Mouse (Mus musculus) MEL (cell line): ENCODE results near the gene Gsta4. TPM values are rescaled to one million over a fixed set of nuclear protein-coding genes. Genes with fewer than 3 reads are reported as not detected.

ENCODE experiments used
- DNase-seq: peaks from one replicate; pipeline ENCODE4 v3.0.0; 2011; ENCODE audit warnings: low read depth, low spot score
- H3K27ac ChIP-seq: 2 replicates; pipeline ENCODE4 v1.5.1; 2012; ENCODE audit warnings: low read depth, mild to moderate bottlenecking, control low read depth, low read length, moderate library complexity; ENCODE audit not compliant: control insufficient read depth
- H3K27me3 ChIP-seq, 2 experiments: fragments of 150-350 bp in 1 of 2; sonication (generic) in 1 of 2; 2 replicates each; pipeline ENCODE4 v1.6.1; 2012; ENCODE audit warnings: low read length in 2 of 2, mild to moderate bottlenecking in 2 of 2, improper control_type of control experiment in 1 of 2, moderate library complexity in 1 of 2; ENCODE audit not compliant: insufficient read depth in 2 of 2, control insufficient read depth in 1 of 2
- H3K36me3 ChIP-seq, 2 experiments: 2 replicates each; pipeline ENCODE4 v1.6.1; 2012 to 2014; ENCODE audit warnings: low read length in 2 of 2, improper control_type of control experiment in 1 of 2, inconsistent platforms in 1 of 2, mild to moderate bottlenecking in 1 of 2; ENCODE audit not compliant: insufficient read depth in 2 of 2, control insufficient read depth in 1 of 2
- H3K4me1 ChIP-seq, 2 experiments: fragments of 150-350 bp in 1 of 2; sonication (generic) in 1 of 2; 2 replicates each; pipeline ENCODE4 v1.6.1; 2012; ENCODE audit warnings: low read length in 2 of 2, improper control_type of control experiment in 1 of 2, mild to moderate bottlenecking in 1 of 2; ENCODE audit not compliant: insufficient read depth in 2 of 2, control insufficient read depth in 1 of 2
- H3K4me3 ChIP-seq, 2 experiments: fragments of 150-350 bp in 1 of 2; sonication (generic) in 1 of 2; 2 replicates each; pipeline ENCODE4 v1.5.1; 2012; ENCODE audit warnings: low read depth in 2 of 2, low read length in 2 of 2, mild to moderate bottlenecking in 2 of 2, moderate library complexity in 2 of 2, control low read depth in 1 of 2, improper control_type of control experiment in 1 of 2; ENCODE audit not compliant: control insufficient read depth in 1 of 2, insufficient read depth in 1 of 2
- H3K79me2 ChIP-seq: 2 replicates; pipeline ENCODE4 v1.6.1; 2012; ENCODE audit warnings: mild to moderate bottlenecking, low read length, moderate library complexity; ENCODE audit not compliant: control insufficient read depth, poor library complexity, insufficient read depth
- H3K9ac ChIP-seq: 2 replicates; pipeline ENCODE4 v1.6.1; 2012; ENCODE audit warnings: low read depth, mild to moderate bottlenecking, control low read depth, low read length, moderate library complexity; ENCODE audit not compliant: control insufficient read depth, poor library complexity, severe bottlenecking
- H3K9me3 ChIP-seq: fragments of 150-350 bp; sonication (generic); replicated peaks from 2 replicates; pipeline ENCODE4 v1.6.1; 2012; ENCODE audit warnings: mild to moderate bottlenecking, low read length, improper control_type of control experiment, moderate library complexity; ENCODE audit not compliant: insufficient read depth
- BHLHE40 ChIP-seq: IDR thresholded peaks from 2 replicates; pipeline ENCODE4 v1.6.1; 2012; ENCODE audit warnings: low read depth, mild to moderate bottlenecking, inconsistent platforms, low read length, improper control_type of control experiment, borderline replicate concordance
- CHD1 ChIP-seq: IDR thresholded peaks from 2 replicates; pipeline ENCODE4 v1.6.1; 2012; ENCODE audit warnings: low read depth, mild to moderate bottlenecking, inconsistent platforms, low read length, improper control_type of control experiment
- CHD2 ChIP-seq: IDR thresholded peaks from 2 replicates; pipeline ENCODE4 v1.6.1; 2011; ENCODE audit warnings: low read length, improper control_type of control experiment
- E2F4 ChIP-seq: IDR thresholded peaks from 2 replicates; pipeline ENCODE4 v1.6.1; 2011; ENCODE audit warnings: low read depth, low read length, improper control_type of control experiment, borderline replicate concordance
- ELF1 ChIP-seq: IDR thresholded peaks from 2 replicates; pipeline ENCODE4 v1.6.1; 2014; ENCODE audit warnings: low read depth, mild to moderate bottlenecking, inconsistent platforms, low read length, improper control_type of control experiment, moderate library complexity
- ETS1 ChIP-seq: IDR thresholded peaks from 2 replicates; pipeline ENCODE4 v1.6.1; 2012; ENCODE audit warnings: low read depth, mild to moderate bottlenecking, inconsistent platforms, low read length, improper control_type of control experiment, moderate library complexity
- GABPA ChIP-seq: IDR thresholded peaks from 2 replicates; pipeline ENCODE4 v1.6.1; 2012; ENCODE audit warnings: low read depth, mild to moderate bottlenecking, inconsistent platforms, low read length, improper control_type of control experiment, moderate library complexity
- MEF2A ChIP-seq: IDR thresholded peaks from 2 replicates; pipeline ENCODE4 v1.6.1; 2014; ENCODE audit warnings: low read depth, mild to moderate bottlenecking, inconsistent platforms, low read length, improper control_type of control experiment; ENCODE audit not compliant: poor library complexity, insufficient replicate concordance, severe bottlenecking; ENCODE audit errors: extremely low read depth
- POLR2A ChIP-seq, 2 experiments: IDR thresholded peaks; 2 replicates each; pipeline ENCODE4 v1.6.1; 2011 to 2012; ENCODE audit warnings: low read length in 2 of 2, mild to moderate bottlenecking in 2 of 2, control low read depth in 1 of 2, improper control_type of control experiment in 1 of 2, low read depth in 1 of 2, moderate library complexity in 1 of 2; ENCODE audit not compliant: control insufficient read depth in 1 of 2, insufficient read depth in 1 of 2, poor library complexity in 1 of 2
- RAD21 ChIP-seq: IDR thresholded peaks from 2 replicates; pipeline ENCODE4 v1.6.1; 2011; ENCODE audit warnings: mild to moderate bottlenecking, low read depth, low read length, improper control_type of control experiment
- SIN3A ChIP-seq: IDR thresholded peaks from 2 replicates; pipeline ENCODE4 v1.6.1; 2012; ENCODE audit warnings: low read length, improper control_type of control experiment, inconsistent platforms
- SMC3 ChIP-seq: IDR thresholded peaks from 2 replicates; pipeline ENCODE4 v1.6.1; 2011; ENCODE audit warnings: low read depth, low read length, improper control_type of control experiment
- TAL1 ChIP-seq: IDR thresholded peaks from 2 replicates; pipeline ENCODE4 v1.6.1; 2012; ENCODE audit warnings: mild to moderate bottlenecking, inconsistent platforms, low read length, moderate library complexity, mixed read lengths
- UBTF ChIP-seq: IDR thresholded peaks from 2 replicates; pipeline ENCODE4 v1.6.1; 2012; ENCODE audit warnings: low read depth, mild to moderate bottlenecking, inconsistent platforms, low read length, improper control_type of control experiment, moderate library complexity, borderline replicate concordance; ENCODE audit not compliant: insufficient read depth
- ZC3H11A ChIP-seq: IDR thresholded peaks from 2 replicates; pipeline ENCODE4 v1.6.1; 2012; ENCODE audit warnings: low read depth, mild to moderate bottlenecking, inconsistent platforms, low read length, improper control_type of control experiment
- ZKSCAN1 ChIP-seq: IDR thresholded peaks from 2 replicates; pipeline ENCODE4 v1.6.1; 2012; ENCODE audit warnings: low read depth, mild to moderate bottlenecking, inconsistent platforms, low read length, improper control_type of control experiment, moderate library complexity
- ZNF384 ChIP-seq: IDR thresholded peaks from 2 replicates; pipeline ENCODE4 v1.6.1; 2012; ENCODE audit warnings: low read depth, mild to moderate bottlenecking, inconsistent platforms, low read length, improper control_type of control experiment
- polyA plus RNA-seq, 2 experiments: library from polyadenylated mRNA; stranded (reverse) in 1 of 2; unstranded in 1 of 2; fragments of >175 nt in 1 of 2; fragments of >200 nt in 1 of 2; gene quantifications; 2 replicates each; pipeline versions ENCODE4 v1.2.1 to v1.2.4; 2012; ENCODE audit warnings: low replicate concordance in 2 of 2, low read depth in 1 of 2; ENCODE audit not compliant: insufficient read length in 2 of 2, insufficient read depth in 1 of 2, missing spikeins in 1 of 2
- total RNA-seq: library from RNA; depleted of rRNA; stranded (reverse); fragments of 300-350 nt; gene quantifications from 2 replicates; pipeline ENCODE4 v1.2.3, GENCODE M21; 2012

Gsta4 gene
- total and polyA plus RNA-seq, 3 experiments: 5.0 to 9.8 TPM; not detected in 1

- Histone ChIP-seq H3K4me3 (no peak overlapping the region), H3K27me3 (no peaks in the 10 kb centered on the region), H3K79me2 (no peaks in the 10 kb centered on the region), H3K4me1 (0 out of 4 replicates have a peak, but pooled peaks cover 0 to 3% of the 10 kb centered on the region in 2 experiments), H3K36me3 (peaks cover 0 to 3% of the 10 kb centered on the region in 2 experiments; a peak in 2 of 4 replicates), H3K27ac (no peak overlapping the region), H3K9me3 (no peaks in the 10 kb centered on the region), H3K9ac (no peak overlapping the region)
- no peak for DNase-seq
- TF ChIP-seq BHLHE40 (no peak), MEF2A (no peak), ELF1 (no peak), RAD21 (no peak), ZC3H11A (no peak), ZKSCAN1 (no peak)
These were observed 15.2 kb downstream of the Gsta4 start for GRCm38 (mm10) chr9:78197801-78198200.

GRCm38 (mm10) chr9:78204194-78204593, 21.6 kb downstream of the Gsta4 start:
- H3K27me3 ChIP-seq: no peaks in the 10 kb centered on the region
- H3K9ac ChIP-seq: no peak overlapping the region
- DNase-seq: no peak
- TF ChIP-seq UBTF (no peak), E2F4 (no peak), GABPA (no peak), SIN3A (no peak), ZKSCAN1 (no peak)
- H3K9me3 ChIP-seq: no peaks in the 10 kb centered on the region
- H3K27ac ChIP-seq: no peak overlapping the region
- H3K36me3 ChIP-seq: no peaks in the 10 kb centered on the region; a peak in 1 of 4 replicates
- no peaks in the 10 kb centered on the region for H3K79me2 ChIP-seq
- H3K4me3 ChIP-seq: no peak overlapping the region
- H3K4me1 ChIP-seq: no peaks in the 10 kb centered on the region

GRCm38 (mm10) chr9:78208956-78209355, 26.4 kb downstream of the Gsta4 start:
- H3K27ac ChIP-seq: no peak overlapping the region
- TF ChIP-seq GABPA: no peak
- no peak for TF ChIP-seq ETS1
- TF ChIP-seq CHD1: no peak
- TF ChIP-seq TAL1: no peak
- TF ChIP-seq CHD2: no peak
- TF ChIP-seq POLR2A (IDR thresholded peaks at IDR 0.05; ENCODE audit: control insufficient read depth in 1 of 2, insufficient read depth in 1 of 2, low read depth in 1 of 2, low read length in 2 of 2, poor library complexity in 1 of 2): no peak
- TF ChIP-seq MEF2A: no peak
- no peak for TF ChIP-seq SIN3A
- no peak for TF ChIP-seq ZNF384
- no peak for TF ChIP-seq SMC3
- TF ChIP-seq, all 39 proteins: peak for 0
- H3K4me3 ChIP-seq: no peak overlapping the region
- H3K79me2 ChIP-seq: no peaks in the 10 kb centered on the region
- no peaks in the 10 kb centered on the region for H3K27me3 ChIP-seq
- no peak overlapping the region for H3K9ac ChIP-seq
- H3K9me3 ChIP-seq: no peaks in the 10 kb centered on the region
- H3K36me3 ChIP-seq: peaks cover 0 to 6% of the 10 kb centered on the region in 2 experiments; a peak in 2 of 4 replicates
- H3K4me1 ChIP-seq: peaks cover 5 to 11% of the 10 kb centered on the region in 2 experiments
- DNase-seq: no peak
